Mouse (Mus musculus): ENCODE data around the gene Gm11565. TPM values are rescaled to one million over a fixed set of nuclear protein-coding genes. Genes with fewer than 3 reads are reported as not detected.

Gm11565 gene
- polyA plus RNA-seq (2015; fragmentation: Illumina TruSeq; extraction: RNeasy Lipid Tissue Mini Kit (QIAGEN cat#74804); ENCODE audit: low read depth, low replicate concordance): not detected

DNA sequence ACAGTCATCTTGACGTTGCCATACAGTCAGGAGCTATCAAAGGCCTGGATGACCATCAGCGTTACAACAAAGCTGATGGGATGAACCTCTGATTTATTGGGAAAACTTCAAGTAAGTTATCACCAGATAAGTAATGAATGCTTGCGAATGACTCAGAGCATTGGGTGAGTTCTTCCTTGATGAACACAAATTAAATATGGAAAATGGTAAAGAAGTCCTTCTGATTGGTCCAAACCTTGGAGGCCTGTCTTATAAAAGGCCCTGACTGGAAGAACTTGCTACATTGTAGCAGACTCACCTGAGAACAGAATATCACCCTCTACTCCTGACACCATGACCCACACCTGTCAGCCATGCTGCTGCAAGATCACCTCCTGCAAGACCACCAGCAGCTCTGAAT lies at the start of gene Gm11565:
Gene Gm11565, plus strand, starts transcription at position 301 of the 400 bp plus-strand sequence.

GRCm38 (mm10) chr11:99873089-99873488 lies 41.5 kb upstream of the Gm11565 start, which contains the start of gene Krtap9-1:
Gene Krtap9-1 (plus strand): TSS chr11:99873389.

DNA sequence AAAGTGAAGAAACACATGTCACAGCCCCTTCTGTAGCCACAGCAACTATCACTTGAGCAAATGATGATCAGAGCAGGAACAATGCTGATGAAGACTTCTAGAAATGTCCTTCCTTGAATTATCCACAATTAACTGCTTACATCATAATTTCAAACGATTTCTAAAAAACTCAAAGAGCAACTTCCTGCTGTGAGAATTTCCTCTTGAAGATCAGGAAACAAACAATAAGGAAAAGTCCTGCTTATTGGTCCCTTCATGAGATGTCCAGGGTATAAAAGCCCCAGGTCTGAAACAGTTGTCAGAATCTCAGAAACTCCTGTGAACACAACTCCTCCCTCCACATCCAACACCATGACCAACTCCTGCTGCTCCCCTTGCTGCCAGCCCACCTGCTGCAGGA lies 35.7 kb upstream of the Gm11565 start, which contains the start of gene Gm11567:
Gene Gm11567, plus strand, starts transcription at position 301 of the 400 bp plus-strand sequence.

GRCm38 (mm10) chr11:99907620-99908019 lies 6.9 kb upstream of the Gm11565 start, which contains the start of gene Krtap31-1:
Gene Krtap31-1 (plus strand): TSS chr11:99907920.

GRCm38 (mm10) chr11:99935991-99936390 lies 21.4 kb downstream of the Gm11565 start, which contains the start of gene Krtap31-2:
Gene Krtap31-2 (plus strand): TSS chr11:99936291.

DNA sequence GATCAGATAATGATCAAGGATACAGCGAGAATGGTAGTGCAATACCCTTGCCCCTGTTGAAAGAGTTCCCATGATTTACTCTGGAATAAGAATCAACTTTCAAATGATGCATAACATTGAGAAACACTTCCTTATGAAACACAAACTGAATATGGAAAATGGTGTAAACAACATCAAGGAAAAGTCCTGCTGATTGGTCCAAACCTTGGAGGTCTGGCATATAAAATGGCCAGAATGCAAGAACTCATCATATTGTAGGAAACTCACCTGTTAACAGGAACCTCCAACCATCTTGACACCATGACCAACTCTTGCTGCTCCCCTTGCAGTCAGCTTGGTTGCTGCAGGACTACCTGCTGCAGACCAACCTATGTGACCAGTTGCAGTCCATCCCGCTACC lies 33.6 kb downstream of the Gm11565 start, which contains the start of gene Krtap9-5:
Gene Krtap9-5, plus strand, starts transcription at position 301 of the 400 bp plus-strand sequence.

Other genes with a start within 250 kb of the Gm11565 start
- not detected for gene Krtap4-6, start 248.8 kb upstream of the Gm11565 start, polyA plus RNA-seq (2015; fragmentation: Illumina TruSeq; extraction: RNeasy Lipid Tissue Mini Kit (QIAGEN cat#74804); ENCODE audit: low read depth, low replicate concordance)
- gene Gm14190, start 224.0 kb upstream of the Gm11565 start, polyA plus RNA-seq (2015; fragmentation: Illumina TruSeq; extraction: RNeasy Lipid Tissue Mini Kit (QIAGEN cat#74804); ENCODE audit: low read depth, low replicate concordance): not detected
- not detected for gene Gm14180, start 180.5 kb upstream of the Gm11565 start, polyA plus RNA-seq (2015; fragmentation: Illumina TruSeq; extraction: RNeasy Lipid Tissue Mini Kit (QIAGEN cat#74804); ENCODE audit: low read depth, low replicate concordance)
- not detected for gene Gm11595, start 141.8 kb upstream of the Gm11565 start, polyA plus RNA-seq (2015; fragmentation: Illumina TruSeq; extraction: RNeasy Lipid Tissue Mini Kit (QIAGEN cat#74804); ENCODE audit: low read depth, low replicate concordance)
- not detected for gene Krtap4-8, start 134.0 kb upstream of the Gm11565 start, polyA plus RNA-seq (2015; fragmentation: Illumina TruSeq; extraction: RNeasy Lipid Tissue Mini Kit (QIAGEN cat#74804); ENCODE audit: low read depth, low replicate concordance)
- not detected for gene Krtap4-9, start 129.6 kb upstream of the Gm11565 start, polyA plus RNA-seq (2015; fragmentation: Illumina TruSeq; extraction: RNeasy Lipid Tissue Mini Kit (QIAGEN cat#74804); ENCODE audit: low read depth, low replicate concordance)
- not detected for gene Gm11596, start 121.3 kb upstream of the Gm11565 start, polyA plus RNA-seq (2015; fragmentation: Illumina TruSeq; extraction: RNeasy Lipid Tissue Mini Kit (QIAGEN cat#74804); ENCODE audit: low read depth, low replicate concordance)
- not detected for gene Gm11569, start 115.8 kb upstream of the Gm11565 start, polyA plus RNA-seq (2015; fragmentation: Illumina TruSeq; extraction: RNeasy Lipid Tissue Mini Kit (QIAGEN cat#74804); ENCODE audit: low read depth, low replicate concordance)
- not detected for gene Gm11554, start 110.3 kb upstream of the Gm11565 start, polyA plus RNA-seq (2015; fragmentation: Illumina TruSeq; extraction: RNeasy Lipid Tissue Mini Kit (QIAGEN cat#74804); ENCODE audit: low read depth, low replicate concordance)
- gene Krtap4-13, start 104.9 kb upstream of the Gm11565 start, polyA plus RNA-seq (2015; fragmentation: Illumina TruSeq; extraction: RNeasy Lipid Tissue Mini Kit (QIAGEN cat#74804); ENCODE audit: low read depth, low replicate concordance): not detected
- gene Gm11564, start 99.1 kb upstream of the Gm11565 start, polyA plus RNA-seq (2015; fragmentation: Illumina TruSeq; extraction: RNeasy Lipid Tissue Mini Kit (QIAGEN cat#74804); ENCODE audit: low read depth, low replicate concordance): not detected
- not detected for gene 2300003K06Rik, start 76.7 kb upstream of the Gm11565 start, polyA plus RNA-seq (2015; fragmentation: Illumina TruSeq; extraction: RNeasy Lipid Tissue Mini Kit (QIAGEN cat#74804); ENCODE audit: low read depth, low replicate concordance)
- gene Krtap4-16, start 63.1 kb upstream of the Gm11565 start, polyA plus RNA-seq (2015; fragmentation: Illumina TruSeq; extraction: RNeasy Lipid Tissue Mini Kit (QIAGEN cat#74804); ENCODE audit: low read depth, low replicate concordance): not detected
- gene Gm11568, start 56.8 kb upstream of the Gm11565 start, polyA plus RNA-seq (2015; fragmentation: Illumina TruSeq; extraction: RNeasy Lipid Tissue Mini Kit (QIAGEN cat#74804); ENCODE audit: low read depth, low replicate concordance): not detected
- gene Gm11559, start 50.3 kb upstream of the Gm11565 start, polyA plus RNA-seq (2015; fragmentation: Illumina TruSeq; extraction: RNeasy Lipid Tissue Mini Kit (QIAGEN cat#74804); ENCODE audit: low read depth, low replicate concordance): not detected
- not detected for gene Krtap9-1, start 41.4 kb upstream of the Gm11565 start, polyA plus RNA-seq (2015; fragmentation: Illumina TruSeq; extraction: RNeasy Lipid Tissue Mini Kit (QIAGEN cat#74804); ENCODE audit: low read depth, low replicate concordance)
- not detected for gene Gm11567, start 35.6 kb upstream of the Gm11565 start, polyA plus RNA-seq (2015; fragmentation: Illumina TruSeq; extraction: RNeasy Lipid Tissue Mini Kit (QIAGEN cat#74804); ENCODE audit: low read depth, low replicate concordance)
- not detected for gene Krtap31-1, start 6.8 kb upstream of the Gm11565 start, polyA plus RNA-seq (2015; fragmentation: Illumina TruSeq; extraction: RNeasy Lipid Tissue Mini Kit (QIAGEN cat#74804); ENCODE audit: low read depth, low replicate concordance)
- not detected for gene Krtap31-2, start 21.5 kb downstream of the Gm11565 start, polyA plus RNA-seq (2015; fragmentation: Illumina TruSeq; extraction: RNeasy Lipid Tissue Mini Kit (QIAGEN cat#74804); ENCODE audit: low read depth, low replicate concordance)
- not detected for gene Krtap9-5, start 33.7 kb downstream of the Gm11565 start, polyA plus RNA-seq (2015; fragmentation: Illumina TruSeq; extraction: RNeasy Lipid Tissue Mini Kit (QIAGEN cat#74804); ENCODE audit: low read depth, low replicate concordance)
- not detected for gene Krtap29-1, start 64.3 kb downstream of the Gm11565 start, polyA plus RNA-seq (2015; fragmentation: Illumina TruSeq; extraction: RNeasy Lipid Tissue Mini Kit (QIAGEN cat#74804); ENCODE audit: low read depth, low replicate concordance)
- not detected for gene Krtap16-1, start 71.8 kb downstream of the Gm11565 start, polyA plus RNA-seq (2015; fragmentation: Illumina TruSeq; extraction: RNeasy Lipid Tissue Mini Kit (QIAGEN cat#74804); ENCODE audit: low read depth, low replicate concordance)
- not detected for gene Krtap17-1, start 79.2 kb downstream of the Gm11565 start, polyA plus RNA-seq (2015; fragmentation: Illumina TruSeq; extraction: RNeasy Lipid Tissue Mini Kit (QIAGEN cat#74804); ENCODE audit: low read depth, low replicate concordance)
- not detected for gene Krt33a, start 101.5 kb downstream of the Gm11565 start, polyA plus RNA-seq (2015; fragmentation: Illumina TruSeq; extraction: RNeasy Lipid Tissue Mini Kit (QIAGEN cat#74804); ENCODE audit: low read depth, low replicate concordance)
- not detected for gene Krt33b, start 115.1 kb downstream of the Gm11565 start, polyA plus RNA-seq (2015; fragmentation: Illumina TruSeq; extraction: RNeasy Lipid Tissue Mini Kit (QIAGEN cat#74804); ENCODE audit: low read depth, low replicate concordance)
- gene Krt34, start 126.8 kb downstream of the Gm11565 start, polyA plus RNA-seq (2015; fragmentation: Illumina TruSeq; extraction: RNeasy Lipid Tissue Mini Kit (QIAGEN cat#74804); ENCODE audit: low read depth, low replicate concordance): not detected
- not detected for gene Krt31, start 135.8 kb downstream of the Gm11565 start, polyA plus RNA-seq (2015; fragmentation: Illumina TruSeq; extraction: RNeasy Lipid Tissue Mini Kit (QIAGEN cat#74804); ENCODE audit: low read depth, low replicate concordance)
- gene Krt32, start 173.5 kb downstream of the Gm11565 start, polyA plus RNA-seq (2015; fragmentation: Illumina TruSeq; extraction: RNeasy Lipid Tissue Mini Kit (QIAGEN cat#74804); ENCODE audit: low read depth, low replicate concordance): not detected
- gene Krt35, start 181.5 kb downstream of the Gm11565 start, polyA plus RNA-seq (2015; fragmentation: Illumina TruSeq; extraction: RNeasy Lipid Tissue Mini Kit (QIAGEN cat#74804); ENCODE audit: low read depth, low replicate concordance): not detected
- gene Krt36, start 190.9 kb downstream of the Gm11565 start, polyA plus RNA-seq (2015; fragmentation: Illumina TruSeq; extraction: RNeasy Lipid Tissue Mini Kit (QIAGEN cat#74804); ENCODE audit: low read depth, low replicate concordance): not detected
- not detected for gene Krt13, start 206.8 kb downstream of the Gm11565 start, polyA plus RNA-seq (2015; fragmentation: Illumina TruSeq; extraction: RNeasy Lipid Tissue Mini Kit (QIAGEN cat#74804); ENCODE audit: low read depth, low replicate concordance)
- 0.94 TPM for gene Krt15, start 221.2 kb downstream of the Gm11565 start, polyA plus RNA-seq (2015; fragmentation: Illumina TruSeq; extraction: RNeasy Lipid Tissue Mini Kit (QIAGEN cat#74804); ENCODE audit: low read depth, low replicate concordance)
- not detected for gene Krt19, start 233.9 kb downstream of the Gm11565 start, polyA plus RNA-seq (2015; fragmentation: Illumina TruSeq; extraction: RNeasy Lipid Tissue Mini Kit (QIAGEN cat#74804); ENCODE audit: low read depth, low replicate concordance)

All from brain, adult 10 weeks (tissue).